Comparison of ENCODE assay signal across 8 mouse cellular contexts in the genomic region with DNA sequence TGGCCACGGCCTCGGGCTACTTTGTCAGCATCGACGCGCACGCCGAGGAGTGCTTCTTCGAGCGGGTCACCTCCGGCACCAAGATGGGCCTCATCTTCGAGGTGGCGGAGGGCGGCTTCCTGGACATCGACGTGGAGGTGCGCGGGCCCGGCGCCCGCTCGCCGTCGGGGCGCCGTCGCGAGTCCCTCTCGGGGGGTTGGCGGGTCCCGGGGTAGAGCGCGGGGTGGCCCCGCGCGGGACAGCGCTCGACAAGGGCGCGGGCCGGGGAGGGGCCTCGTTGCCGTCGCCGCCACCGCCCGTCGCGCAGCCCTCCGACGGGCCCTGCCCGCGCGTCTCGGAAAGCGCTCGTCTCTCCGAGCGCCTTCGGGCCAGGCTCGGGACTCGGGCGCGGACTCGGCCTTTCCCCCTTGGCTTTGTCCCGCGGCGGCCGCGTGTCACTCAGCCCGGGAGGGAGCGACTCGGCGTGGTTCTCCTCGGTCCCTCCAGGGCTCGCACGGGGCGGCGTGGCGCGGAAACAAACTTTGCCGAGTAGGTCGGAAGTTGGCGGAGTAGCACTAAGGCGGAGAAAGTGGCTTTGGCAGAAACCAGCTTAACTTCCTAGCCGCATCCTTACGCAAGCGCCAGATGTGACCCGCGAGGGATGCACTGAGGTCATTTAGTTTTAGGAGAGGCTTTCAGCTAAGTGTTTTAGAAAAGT. TPM values are rescaled to one million over a fixed set of nuclear protein-coding genes. Genes with fewer than 3 reads are reported as not detected.
DNase-seq lines count a peak whose midpoint lies in the region; ATAC-seq and TF ChIP-seq lines count a peak whose summit lies in the region.

No protein-coding gene starts in this region.

- H3K4me3 ChIP-seq in C2C12 (ENCODE audit: insufficient read depth, poor library complexity, severe bottlenecking): peak overlapping the region; percentile 95
- peak overlapping the region; percentile 97 for H3K4me3 ChIP-seq in embryonic facial prominence, embryonic 12.5 days
- H3K4me3 ChIP-seq in heart, embryonic 11.5 days (ENCODE audit: low read depth, low read length): peak overlapping the region; percentile 92
- H3K4me3 ChIP-seq in kidney, embryonic 14.5 days (ENCODE audit: low read length): peak overlapping the region; percentile 99
- H3K4me3 ChIP-seq in lung, postnatal 0 days (ENCODE audit: low read depth, low read length): peak overlapping the region; percentile 72
- peak overlapping the region; percentile 77 for H3K4me3 ChIP-seq in olfactory bulb, adult 2 months (ENCODE audit: insufficient read depth, low read depth, low read length)

- peaks cover 10% of the 10 kb centered on the region; the same call in 1 of the 2 replicates for H3K4me1 ChIP-seq in embryonic facial prominence, embryonic 12.5 days
- H3K4me1 ChIP-seq in heart, embryonic 11.5 days (ENCODE audit: control insufficient read depth, insufficient read depth, low read length): peaks cover 7% of the 10 kb centered on the region
- H3K4me1 ChIP-seq in kidney, embryonic 14.5 days (ENCODE audit: control insufficient read depth, insufficient read depth, low read length): peaks cover 16% of the 10 kb centered on the region
- H3K4me1 ChIP-seq in lung, postnatal 0 days (ENCODE audit: insufficient read depth, low read depth, low read length): peaks cover 7% of the 10 kb centered on the region
- peaks cover 13% of the 10 kb centered on the region for H3K4me1 ChIP-seq in olfactory bulb, adult 2 months (ENCODE audit: control insufficient read depth, insufficient read depth, low read length)

- peaks cover 41% of the 10 kb centered on the region for H3K36me3 ChIP-seq in C2C12 (ENCODE audit: control insufficient read depth, insufficient read depth)
- H3K36me3 ChIP-seq in embryonic facial prominence, embryonic 12.5 days: peaks cover 19% of the 10 kb centered on the region
- H3K36me3 ChIP-seq in heart, embryonic 11.5 days (ENCODE audit: control insufficient read depth, insufficient read depth, low read length): peaks cover 12% of the 10 kb centered on the region
- peaks cover 29% of the 10 kb centered on the region for H3K36me3 ChIP-seq in kidney, embryonic 14.5 days (ENCODE audit: control insufficient read depth, insufficient read depth, low read length)
- H3K36me3 ChIP-seq in lung, postnatal 0 days (ENCODE audit: insufficient read depth, low read length): peaks cover 10% of the 10 kb centered on the region; the same call in 1 of the 2 replicates

- DNase-seq in adrenal gland, adult (ENCODE audit: inconsistent age in 2 of 2, low spot score in 1 of 2): peak; percentile 84 to 94
- peak; percentile 78 for DNase-seq in lung, postnatal 0 days (ENCODE audit: low spot score)
- peak; percentile 64 for DNase-seq in thymus, postnatal 0 days (ENCODE audit: low spot score)

- TF ChIP-seq EP300 in lung, postnatal 0 days (IDR thresholded peaks at IDR 0.05): no peak

- WGBS in embryonic facial prominence, embryonic 12.5 days: under 1% methylated on average over 74 of the region's 89 CpGs
- under 1% methylated on average over 72 of the region's 89 CpGs for WGBS in heart, embryonic 11.5 days (ENCODE audit: insufficient replicate concordance)
- WGBS in kidney, embryonic 14.5 days: under 1% methylated on average over 71 of the region's 89 CpGs
- WGBS in lung, postnatal 0 days: 1% methylated on average over 38 of the region's 89 CpGs
- WGBS in olfactory bulb, adult 2 months: under 1% methylated on average over 86 of the region's 89 CpGs

- ATAC-seq in embryonic facial prominence, embryonic 12.5 days (ENCODE audit: insufficient number of reproducible peaks, insufficient read depth, low FRiP score, low TSS enrichment): peak; percentile 49
- ATAC-seq in heart, embryonic 11.5 days (replicated peaks; ENCODE audit: insufficient number of reproducible peaks, low FRiP score, low TSS enrichment): peak; percentile 52
- peak; percentile 70 for ATAC-seq in kidney, embryonic 14.5 days (ENCODE audit: low FRiP score, low TSS enrichment)
- peak; percentile 80 for ATAC-seq in lung, postnatal 0 days

- peak overlapping the region; percentile 60 for H3K4me2 ChIP-seq in embryonic facial prominence, embryonic 12.5 days (replicated peaks)
- H3K4me2 ChIP-seq in heart, embryonic 11.5 days: peak overlapping the region; percentile 74
- H3K4me2 ChIP-seq in kidney, embryonic 14.5 days (replicated peaks; ENCODE audit: low read depth, low read length): peak overlapping the region; percentile 70
- H3K4me2 ChIP-seq in lung, postnatal 0 days (replicated peaks; ENCODE audit: low read depth, low read length): peak overlapping the region; percentile 65

- H3K79me3 ChIP-seq in C2C12 (ENCODE audit: low read depth): peaks cover 48% of the 10 kb centered on the region

- no peaks in the 10 kb centered on the region for H3K9me3 ChIP-seq in embryonic facial prominence, embryonic 12.5 days
- H3K9me3 ChIP-seq in heart, embryonic 11.5 days (replicated peaks; ENCODE audit: control insufficient read depth, low read length): no peaks in the 10 kb centered on the region
- no peaks in the 10 kb centered on the region for H3K9me3 ChIP-seq in kidney, embryonic 14.5 days (ENCODE audit: control insufficient read depth, low read length)
- no peaks in the 10 kb centered on the region for H3K9me3 ChIP-seq in lung, postnatal 0 days (ENCODE audit: low read length)

- H3K79me2 ChIP-seq in C2C12 (ENCODE audit: control insufficient read depth, insufficient read depth): peaks cover 53% of the 10 kb centered on the region

- peak overlapping the region; percentile 94 for H3K9ac ChIP-seq in embryonic facial prominence, embryonic 12.5 days
- H3K9ac ChIP-seq in heart, embryonic 11.5 days (ENCODE audit: low read depth, low read length): peak overlapping the region; percentile 91
- peak overlapping the region; percentile 94 for H3K9ac ChIP-seq in kidney, embryonic 14.5 days (ENCODE audit: low read depth, low read length)
- H3K9ac ChIP-seq in lung, postnatal 0 days (replicated peaks; ENCODE audit: low read depth): peak overlapping the region; percentile 84

- peak overlapping the region; percentile 99 for H3ac ChIP-seq in C2C12 (ENCODE audit: control insufficient read depth, insufficient read length, low read depth)

- H3K27ac ChIP-seq in embryonic facial prominence, embryonic 12.5 days: peak overlapping the region; percentile 88
- H3K27ac ChIP-seq in heart, embryonic 11.5 days (ENCODE audit: low read depth, low read length): peak overlapping the region; percentile 86
- peak overlapping the region; percentile 85 for H3K27ac ChIP-seq in kidney, embryonic 14.5 days (ENCODE audit: low read depth, low read length)
- H3K27ac ChIP-seq in lung, postnatal 0 days (ENCODE audit: low read length): peak overlapping the region; percentile 96
- no peak overlapping the region for H3K27ac ChIP-seq in olfactory bulb, adult 2 months (ENCODE audit: insufficient read depth, low read depth, low read length)

- TF ChIP-seq POLR2A in olfactory bulb, adult 2 months (IDR thresholded peaks at IDR 0.05; ENCODE audit: insufficient read depth, low read depth, low read length): no peak

- TF ChIP-seq CTCF in C2C12 (IDR thresholded peaks at IDR 0.05; ENCODE audit: control insufficient read depth, insufficient read depth, insufficient read length): no peak
- no peak; the same call in 1 of the 2 replicates for TF ChIP-seq CTCF in lung, postnatal 0 days (IDR thresholded peaks at IDR 0.05)
- TF ChIP-seq CTCF in olfactory bulb, adult 2 months (IDR thresholded peaks at IDR 0.05; ENCODE audit: insufficient read depth, low read depth, low read length): no peak

- no peaks in the 10 kb centered on the region for H3K27me3 ChIP-seq in C2C12 (ENCODE audit: control insufficient read depth, insufficient read depth, insufficient read length)
- no peaks in the 10 kb centered on the region for H3K27me3 ChIP-seq in embryonic facial prominence, embryonic 12.5 days
- H3K27me3 ChIP-seq in heart, embryonic 11.5 days (ENCODE audit: control insufficient read depth, insufficient read depth, low read length): no peaks in the 10 kb centered on the region
- H3K27me3 ChIP-seq in kidney, embryonic 14.5 days (ENCODE audit: control insufficient read depth, insufficient read depth, low read length): no peaks in the 10 kb centered on the region
- no peaks in the 10 kb centered on the region for H3K27me3 ChIP-seq in lung, postnatal 0 days (replicated peaks; ENCODE audit: insufficient read depth, low read length)

RNA-seq across cellular contexts. Expression of a gene that starts 0.6 kb away (rescaled TPM):
- 187 TPM for polyA plus RNA-seq in C2C12 (2012; fragmentation: generic; extraction: Trizol)
- 453 and 479 TPM in 2 replicates for polyA plus RNA-seq in embryonic facial prominence, embryonic 12.5 days (2016; fragmentation: Nextera tagmentation; extraction: Ambion mirVana)
- 490 and 526 TPM in 2 replicates for polyA plus RNA-seq in heart, embryonic 11.5 days (2014; fragmentation: Nextera tagmentation; extraction: Ambion mirVana)
- polyA plus RNA-seq in kidney, embryonic 14.5 days (2014; fragmentation: Nextera tagmentation; extraction: Ambion mirVana): 457 and 564 TPM in 2 replicates
- polyA plus RNA-seq in lung, postnatal 0 days (2015; fragmentation: Nextera tagmentation; extraction: Ambion mirVana): 478 and 479 TPM in 2 replicates
- not detected in 2 replicates for polyA plus RNA-seq in olfactory bulb, adult 2 months (2012; ENCODE audit: insufficient read depth, insufficient read length, low replicate concordance, missing spikeins)
- 489 and 490 TPM in 2 replicates for polyA plus RNA-seq in thymus, postnatal 0 days (2015; fragmentation: Nextera tagmentation; extraction: Ambion mirVana)

RNA-seq across cellular contexts. Expression of a gene that starts 9.9 kb away (rescaled TPM):
- polyA plus RNA-seq in C2C12 (2012; fragmentation: generic; extraction: Trizol): 15.2 TPM
- polyA plus RNA-seq in embryonic facial prominence, embryonic 12.5 days (2016; fragmentation: Nextera tagmentation; extraction: Ambion mirVana): 29.2 and 29.6 TPM in 2 replicates
- polyA plus RNA-seq in heart, embryonic 11.5 days (2014; fragmentation: Nextera tagmentation; extraction: Ambion mirVana): 25.3 and 27.6 TPM in 2 replicates
- polyA plus RNA-seq in kidney, embryonic 14.5 days (2014; fragmentation: Nextera tagmentation; extraction: Ambion mirVana): 21.9 and 26.1 TPM in 2 replicates
- polyA plus RNA-seq in lung, postnatal 0 days (2015; fragmentation: Nextera tagmentation; extraction: Ambion mirVana): 24.4 and 26.6 TPM in 2 replicates
- not detected in 2 replicates for polyA plus RNA-seq in olfactory bulb, adult 2 months (2012; ENCODE audit: insufficient read depth, insufficient read length, low replicate concordance, missing spikeins)
- polyA plus RNA-seq in thymus, postnatal 0 days (2015; fragmentation: Nextera tagmentation; extraction: Ambion mirVana): 4.6 and 4.8 TPM in 2 replicates

RNA-seq across cellular contexts. Expression of a gene that starts 11.6 kb away (rescaled TPM):
- 6.9 TPM for polyA plus RNA-seq in C2C12 (2012; fragmentation: generic; extraction: Trizol)
- 17.4 and 18.3 TPM in 2 replicates for polyA plus RNA-seq in embryonic facial prominence, embryonic 12.5 days (2016; fragmentation: Nextera tagmentation; extraction: Ambion mirVana)
- 7.5 and 8.4 TPM in 2 replicates for polyA plus RNA-seq in heart, embryonic 11.5 days (2014; fragmentation: Nextera tagmentation; extraction: Ambion mirVana)
- polyA plus RNA-seq in kidney, embryonic 14.5 days (2014; fragmentation: Nextera tagmentation; extraction: Ambion mirVana): 14.0 and 17.3 TPM in 2 replicates
- 6.3 and 6.7 TPM in 2 replicates for polyA plus RNA-seq in lung, postnatal 0 days (2015; fragmentation: Nextera tagmentation; extraction: Ambion mirVana)
- not detected in 2 replicates for polyA plus RNA-seq in olfactory bulb, adult 2 months (2012; ENCODE audit: insufficient read depth, insufficient read length, low replicate concordance, missing spikeins)
- polyA plus RNA-seq in thymus, postnatal 0 days (2015; fragmentation: Nextera tagmentation; extraction: Ambion mirVana): 16.5 and 19.7 TPM in 2 replicates

RNA-seq across cellular contexts. Expression of a gene that starts 37.9 kb away (rescaled TPM):
- polyA plus RNA-seq in C2C12 (2012; fragmentation: generic; extraction: Trizol): 43.0 TPM
- 71.6 and 72.6 TPM in 2 replicates for polyA plus RNA-seq in embryonic facial prominence, embryonic 12.5 days (2016; fragmentation: Nextera tagmentation; extraction: Ambion mirVana)
- polyA plus RNA-seq in heart, embryonic 11.5 days (2014; fragmentation: Nextera tagmentation; extraction: Ambion mirVana): 70.0 and 72.9 TPM in 2 replicates
- 84.8 and 85.1 TPM in 2 replicates for polyA plus RNA-seq in kidney, embryonic 14.5 days (2014; fragmentation: Nextera tagmentation; extraction: Ambion mirVana)
- 44.4 and 46.6 TPM in 2 replicates for polyA plus RNA-seq in lung, postnatal 0 days (2015; fragmentation: Nextera tagmentation; extraction: Ambion mirVana)
- not detected in 2 replicates for polyA plus RNA-seq in olfactory bulb, adult 2 months (2012; ENCODE audit: insufficient read depth, insufficient read length, low replicate concordance, missing spikeins)
- polyA plus RNA-seq in thymus, postnatal 0 days (2015; fragmentation: Nextera tagmentation; extraction: Ambion mirVana): 69.5 and 71.1 TPM in 2 replicates

RNA-seq across cellular contexts. Expression of a gene that starts 37.9 kb away (rescaled TPM):
- 34.0 TPM for polyA plus RNA-seq in C2C12 (2012; fragmentation: generic; extraction: Trizol)
- polyA plus RNA-seq in embryonic facial prominence, embryonic 12.5 days (2016; fragmentation: Nextera tagmentation; extraction: Ambion mirVana): 75.8 and 76.3 TPM in 2 replicates
- 36.8 and 39.7 TPM in 2 replicates for polyA plus RNA-seq in heart, embryonic 11.5 days (2014; fragmentation: Nextera tagmentation; extraction: Ambion mirVana)
- polyA plus RNA-seq in kidney, embryonic 14.5 days (2014; fragmentation: Nextera tagmentation; extraction: Ambion mirVana): 73.7 and 79.8 TPM in 2 replicates
- 23.5 and 25.3 TPM in 2 replicates for polyA plus RNA-seq in lung, postnatal 0 days (2015; fragmentation: Nextera tagmentation; extraction: Ambion mirVana)
- not detected in 2 replicates for polyA plus RNA-seq in olfactory bulb, adult 2 months (2012; ENCODE audit: insufficient read depth, insufficient read length, low replicate concordance, missing spikeins)
- 43.8 and 50.2 TPM in 2 replicates for polyA plus RNA-seq in thymus, postnatal 0 days (2015; fragmentation: Nextera tagmentation; extraction: Ambion mirVana)
